Mouse (Mus musculus) embryonic facial prominence, embryonic 15.5 days (tissue): ENCODE measurements around the gene Cog3. TPM values are rescaled to one million over a fixed set of nuclear protein-coding genes. Genes with fewer than 3 reads are reported as not detected.

Experiments used
- ATAC-seq: fragments of 200-750 bp; cut with Nextera tagmentation; 2 replicates; pipeline ENCODE4 v1.8.0; 2017; ENCODE audit warnings: low read depth, moderate TSS enrichment; ENCODE audit not compliant: insufficient number of reproducible peaks, low FRiP score, low TSS enrichment
- H3K27ac ChIP-seq: fragments of 300-500 bp; sonication (generic); replicated peaks from 2 replicates; pipeline ENCODE4 v1.5.1; 2015; ENCODE audit warnings: mild to moderate bottlenecking, inconsistent platforms
- H3K27me3 ChIP-seq: fragments of 300-500 bp; sonication (generic); 2 replicates; pipeline ENCODE4 v1.6.1; 2015; ENCODE audit warnings: inconsistent platforms
- H3K36me3 ChIP-seq: fragments of 300-500 bp; sonication (generic); 2 replicates; pipeline ENCODE4 v1.6.1; 2015; ENCODE audit warnings: mild to moderate bottlenecking, inconsistent platforms
- H3K4me1 ChIP-seq: fragments of 300-500 bp; sonication (generic); 2 replicates; pipeline ENCODE4 v1.6.1; 2015; ENCODE audit warnings: inconsistent platforms
- H3K4me2 ChIP-seq: fragments of 300-500 bp; sonication (generic); replicated peaks from 2 replicates; pipeline ENCODE4 v1.6.1; 2015; ENCODE audit warnings: mild to moderate bottlenecking, inconsistent platforms
- H3K4me3 ChIP-seq: fragments of 300-500 bp; sonication (generic); replicated peaks from 2 replicates; pipeline ENCODE4 v1.5.1; 2015; ENCODE audit warnings: mild to moderate bottlenecking, inconsistent platforms
- H3K9ac ChIP-seq: fragments of 300-500 bp; sonication (generic); 2 replicates; pipeline ENCODE4 v1.6.1; 2015; ENCODE audit warnings: inconsistent platforms
- H3K9me3 ChIP-seq: fragments of 300-500 bp; sonication (generic); replicated peaks from 2 replicates; pipeline ENCODE4 v1.6.1; 2016; ENCODE audit warnings: inconsistent platforms
- WGBS: fragments of 180-500 bp; shearing (Covaris S2); methylation state at CpG from one replicate; pipeline ENCODE4 v1.1.7; 2015; 5-methylcytosine and 5-hydroxymethylcytosine counted together
- polyA plus RNA-seq: library from polyadenylated mRNA; unstranded; fragments of >200 nt; fragmentation: Nextera tagmentation; extraction: Ambion mirVana; gene quantifications from 2 replicates; pipeline ENCODE4 v1.2.1, GENCODE M21; 2015

Cog3 gene
- polyA plus RNA-seq, 1 experiment from 2014 or later = 20.8 TPM

DNA sequence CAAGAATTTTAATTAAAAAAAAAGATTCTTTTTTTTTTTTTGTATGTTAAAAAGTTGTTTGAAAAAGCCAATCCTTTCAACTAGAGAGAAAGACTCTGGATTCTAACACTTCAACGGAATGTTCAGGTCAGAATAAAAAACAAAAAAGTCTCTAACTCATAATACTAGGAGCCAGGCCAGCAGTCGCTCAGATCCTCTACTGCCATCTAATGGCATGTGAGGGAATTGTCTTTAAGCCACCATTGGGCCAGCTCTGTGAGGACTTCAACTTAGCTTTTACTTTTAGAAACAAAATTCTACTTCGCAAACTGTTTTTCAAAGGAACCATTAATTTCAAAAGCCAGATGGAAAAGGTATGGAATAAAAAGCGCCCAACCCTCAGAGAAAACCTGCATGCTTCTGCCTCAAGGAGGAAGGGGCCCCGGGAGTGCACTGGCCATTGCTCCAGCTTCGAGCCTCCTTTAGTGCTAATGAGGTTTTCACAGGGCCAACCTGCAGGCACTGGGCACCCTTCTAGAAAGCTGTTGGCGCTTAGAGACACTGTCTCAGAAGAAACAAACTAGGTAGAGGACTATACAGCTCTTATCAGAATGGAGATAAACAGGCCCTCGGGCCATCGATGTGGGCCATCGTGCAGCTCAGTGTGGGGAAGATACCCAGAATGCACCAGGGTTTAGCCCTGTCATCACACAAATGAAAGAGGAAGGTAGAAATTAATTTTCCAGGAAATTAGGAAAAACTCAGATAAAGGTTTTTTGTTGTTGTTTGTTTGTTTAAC is 6.9 kb upstream of the Cog3 start:
- WGBS = 61% methylated on average over 10 of the region's 10 CpGs
- Histone ChIP-seq H3K4me2 (no peak overlapping the region), H3K27me3 (no peaks in the 10 kb centered on the region), H3K9ac (no peak overlapping the region), H3K4me3 (no peak overlapping the region), H3K36me3 (no peaks in the 10 kb centered on the region), H3K27ac (no peak overlapping the region), H3K9me3 (no peaks in the 10 kb centered on the region), H3K4me1 (no peaks in the 10 kb centered on the region)
- ATAC-seq = no peak

DNA sequence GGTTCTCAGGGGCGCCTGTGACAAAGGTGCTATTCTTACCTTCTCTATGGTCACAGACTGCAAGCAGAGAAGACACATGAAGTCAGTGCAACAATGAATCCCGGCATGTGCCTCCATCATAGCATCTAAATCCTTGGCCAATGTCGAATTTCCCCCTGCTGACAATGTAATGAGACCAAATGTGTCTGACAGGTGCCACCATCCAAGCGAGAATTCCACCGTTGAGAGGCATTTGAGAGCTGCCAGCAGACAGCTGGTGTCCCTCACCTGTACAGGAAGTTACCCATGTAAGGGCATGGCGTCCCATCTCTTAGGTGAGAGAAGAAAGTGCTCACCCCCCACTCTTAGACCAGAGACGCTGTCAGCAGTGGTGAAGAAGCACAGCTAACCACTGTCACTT is 4.1 kb upstream of the Cog3 start:
- H3K4me3 ChIP-seq = no peak overlapping the region
- 73% methylated on average over 7 of the region's 7 CpGs for WGBS
- ATAC-seq = no peak

DNA sequence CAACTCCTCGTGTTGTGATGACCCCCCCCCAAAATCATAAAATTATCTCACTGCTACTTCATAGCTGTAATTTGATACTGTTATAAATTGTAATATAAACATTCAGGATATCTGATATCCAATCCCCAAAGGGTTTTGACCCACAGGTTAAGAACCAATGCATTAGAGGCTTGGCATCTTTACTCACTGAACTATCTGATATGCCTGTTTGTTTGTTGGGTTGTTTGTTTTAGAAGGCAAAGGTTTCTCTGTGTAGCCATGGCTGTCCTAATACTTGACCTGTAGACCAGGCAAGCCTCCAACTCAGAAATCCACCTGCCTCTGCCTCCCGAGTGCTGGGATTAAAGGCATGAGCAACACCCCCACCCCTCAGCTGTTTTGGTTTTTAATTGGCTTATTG is 3.5 kb upstream of the Cog3 start:
- WGBS = 72% methylated on average over 2 of the region's 2 CpGs
- no peak overlapping the region for H3K9ac ChIP-seq
- H3K27me3 ChIP-seq = no peaks in the 10 kb centered on the region
- H3K4me2 ChIP-seq = no peak overlapping the region
- peaks cover 7% of the 10 kb centered on the region for H3K4me1 ChIP-seq
- no peak overlapping the region for H3K4me3 ChIP-seq
- H3K27ac ChIP-seq = no peak overlapping the region
- no peaks in the 10 kb centered on the region for H3K36me3 ChIP-seq
- no peak for ATAC-seq
- H3K9me3 ChIP-seq = no peaks in the 10 kb centered on the region

More for the DNA sequence above, 4.1 kb upstream of the Cog3 start:
- Histone ChIP-seq H3K9ac (no peak overlapping the region), H3K36me3 (no peaks in the 10 kb centered on the region), H3K27ac (no peak overlapping the region), H3K27me3 (no peaks in the 10 kb centered on the region), H3K9me3 (no peaks in the 10 kb centered on the region), H3K4me1 (peaks cover 2% of the 10 kb centered on the region), H3K4me2 (no peak overlapping the region)

DNA sequence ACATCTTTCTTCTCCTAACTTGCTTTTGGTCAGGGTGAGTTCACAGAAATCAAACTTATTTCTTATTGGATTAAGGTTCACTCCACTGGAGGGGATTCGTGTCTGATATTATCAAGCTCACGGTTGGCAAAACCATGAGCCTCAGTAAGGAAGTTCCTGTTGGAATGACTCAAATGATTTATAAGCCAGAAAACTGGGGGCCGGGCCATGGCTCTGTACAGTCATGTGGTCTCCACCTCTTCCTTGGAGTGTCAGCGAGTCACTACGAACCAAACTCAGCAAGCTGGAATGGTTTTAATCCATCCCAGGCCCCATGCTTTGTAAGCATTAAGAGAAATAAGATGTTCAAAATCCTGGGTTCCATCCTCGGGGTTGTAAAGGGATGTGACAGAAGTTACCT is 2.7 kb upstream of the Cog3 start:
- Histone ChIP-seq H3K4me2 (no peak overlapping the region), H3K36me3 (no peaks in the 10 kb centered on the region), H3K27ac (no peak overlapping the region), H3K9ac (no peak overlapping the region), H3K4me1 (peaks cover 16% of the 10 kb centered on the region), H3K9me3 (no peaks in the 10 kb centered on the region), H3K27me3 (no peaks in the 10 kb centered on the region), H3K4me3 (no peak overlapping the region)
- 75% methylated on average over 6 of the region's 6 CpGs for WGBS
- ATAC-seq = no peak

DNA sequence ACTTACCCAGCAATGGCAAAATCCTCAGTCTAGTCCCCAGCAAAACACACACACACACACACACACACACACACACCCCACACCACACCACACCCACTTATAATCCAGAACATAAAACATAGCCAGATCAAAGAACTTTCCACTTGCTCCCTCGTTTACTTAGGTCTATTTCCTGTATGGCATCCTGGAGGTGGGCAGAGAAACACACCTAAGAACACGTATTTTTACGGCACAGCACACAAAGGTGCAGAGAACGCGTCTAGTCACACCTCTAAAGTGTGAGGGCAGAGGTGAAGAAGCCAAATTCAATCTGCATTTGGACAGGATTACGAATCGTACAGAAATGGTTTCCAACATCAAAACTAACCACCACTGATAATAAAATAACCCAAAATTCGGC is 1.1 kb downstream of the Cog3 start:
- peak overlapping the region; percentile 97 for H3K4me3 ChIP-seq
- H3K4me2 ChIP-seq = peak overlapping the region; percentile 79
- no peak for ATAC-seq
- H3K27me3 ChIP-seq = no peaks in the 10 kb centered on the region
- 58% methylated on average over 8 of the region's 8 CpGs for WGBS
- no peak overlapping the region; the same call in 1 of the 2 replicates for H3K9ac ChIP-seq
- no peaks in the 10 kb centered on the region for H3K9me3 ChIP-seq
- no peak overlapping the region for H3K27ac ChIP-seq
- H3K36me3 ChIP-seq = no peaks in the 10 kb centered on the region
- peaks cover 16% of the 10 kb centered on the region for H3K4me1 ChIP-seq

DNA sequence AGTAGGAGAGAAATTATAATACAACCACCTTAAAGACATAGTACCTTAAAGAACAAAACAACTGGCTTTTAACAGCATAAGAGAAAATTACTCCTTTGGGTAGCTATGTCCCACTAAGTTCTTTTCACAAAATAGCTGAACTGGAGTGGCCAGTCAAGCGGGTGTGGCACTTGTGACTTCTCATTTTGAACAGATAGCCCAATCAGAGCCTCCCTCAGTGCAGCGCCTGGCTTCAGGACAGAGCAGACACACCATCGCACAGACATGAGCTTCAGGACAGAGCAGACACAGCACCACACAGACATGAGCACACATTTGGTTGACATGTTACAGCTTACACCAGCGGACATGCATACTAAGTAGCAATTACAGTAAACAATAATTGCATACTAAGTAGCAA is 3.3 kb downstream of the Cog3 start:
- 84% methylated on average over 4 of the region's 4 CpGs for WGBS
- H3K36me3 ChIP-seq = peaks cover 8% of the 10 kb centered on the region; the same call in 1 of the 2 replicates

DNA sequence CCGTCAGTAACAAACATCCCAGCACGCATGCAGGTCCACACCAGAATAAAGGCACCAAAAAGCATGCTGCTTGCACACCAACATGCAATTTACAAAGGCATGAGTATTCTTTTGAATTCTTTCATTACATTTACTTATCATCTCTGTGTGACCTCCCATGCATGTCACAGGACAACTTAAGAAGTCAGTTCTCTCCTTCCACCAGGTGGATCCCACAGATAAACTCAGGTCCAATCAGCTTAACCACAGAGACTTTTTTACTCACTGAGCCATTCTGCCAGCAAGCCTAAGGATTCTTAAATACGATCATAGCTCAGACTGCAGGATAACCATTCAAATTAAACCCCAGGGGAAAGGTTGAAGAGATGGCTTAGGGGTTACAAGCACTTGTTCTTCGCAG is 5.2 kb downstream of the Cog3 start:
- H3K4me3 ChIP-seq = no peak overlapping the region
- 90% methylated on average over 4 of the region's 4 CpGs for WGBS
- ATAC-seq = no peak

More for the DNA sequence above, 3.3 kb downstream of the Cog3 start:
- no peak overlapping the region for H3K9ac ChIP-seq
- H3K27me3 ChIP-seq = no peaks in the 10 kb centered on the region
- H3K4me3 ChIP-seq = no peak overlapping the region
- H3K27ac ChIP-seq = no peak overlapping the region
- ATAC-seq = no peak
- no peaks in the 10 kb centered on the region for H3K9me3 ChIP-seq
- H3K4me1 ChIP-seq = peaks cover 16% of the 10 kb centered on the region
- no peak overlapping the region for H3K4me2 ChIP-seq

DNA sequence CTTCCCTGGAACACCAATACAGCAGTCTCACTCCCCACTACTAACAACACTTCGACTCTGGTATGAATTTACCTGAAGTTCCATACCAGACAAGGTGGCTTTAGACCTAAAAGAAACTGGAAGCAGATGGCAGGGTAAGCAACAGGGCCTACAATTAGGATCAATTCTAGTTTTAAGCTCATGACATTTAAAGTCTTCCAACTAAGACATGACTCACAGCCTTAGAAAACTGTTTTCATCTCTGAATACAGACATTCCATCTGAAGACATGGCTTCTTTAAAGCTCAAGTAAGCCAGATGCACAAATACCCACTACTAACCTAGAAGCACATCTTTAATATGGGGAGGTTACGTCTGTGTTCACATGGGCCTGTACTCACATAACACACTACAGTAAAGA is 6.4 kb downstream of the Cog3 start:
- Histone ChIP-seq H3K4me1 (peaks cover 10% of the 10 kb centered on the region), H3K4me3 (no peak overlapping the region), H3K9ac (no peak overlapping the region), H3K9me3 (no peaks in the 10 kb centered on the region), H3K27ac (no peak overlapping the region), H3K4me2 (no peak overlapping the region), H3K36me3 (peaks cover 18% of the 10 kb centered on the region), H3K27me3 (no peaks in the 10 kb centered on the region)
- WGBS = 89% methylated on average over 2 of the region's 2 CpGs
- ATAC-seq = no peak

More for the DNA sequence above, 5.2 kb downstream of the Cog3 start:
- H3K4me2 ChIP-seq = no peak overlapping the region
- peaks cover 16% of the 10 kb centered on the region for H3K4me1 ChIP-seq
- H3K9ac ChIP-seq = no peak overlapping the region
- H3K27ac ChIP-seq = no peak overlapping the region
- no peaks in the 10 kb centered on the region for H3K9me3 ChIP-seq
- peaks cover 14% of the 10 kb centered on the region; the same call in 1 of the 2 replicates for H3K36me3 ChIP-seq
- no peaks in the 10 kb centered on the region for H3K27me3 ChIP-seq

DNA sequence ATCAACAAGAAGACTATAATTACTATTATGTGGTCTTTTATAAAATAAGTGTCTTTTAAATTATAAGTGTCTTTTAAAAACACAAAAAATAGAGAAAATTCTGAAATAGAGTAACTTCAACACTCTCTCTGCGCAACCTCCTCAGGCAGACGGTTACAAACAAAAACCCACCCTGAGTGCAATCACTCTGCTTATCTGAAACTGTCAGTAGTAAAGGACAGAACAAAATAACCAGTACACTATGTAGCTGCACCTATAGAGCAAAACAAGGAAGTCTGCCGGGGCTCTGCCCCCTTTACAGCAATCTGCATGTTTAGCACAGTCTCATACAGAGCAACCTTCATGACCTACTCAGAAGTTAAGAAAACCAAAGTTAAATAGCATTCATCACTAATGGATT is 12.4 kb downstream of the Cog3 start:
- Histone ChIP-seq H3K27ac (no peak overlapping the region), H3K4me3 (no peak overlapping the region), H3K27me3 (no peaks in the 10 kb centered on the region), H3K4me2 (no peak overlapping the region), H3K9ac (no peak overlapping the region), H3K36me3 (peaks cover 46% of the 10 kb centered on the region), H3K9me3 (no peaks in the 10 kb centered on the region), H3K4me1 (no peaks in the 10 kb centered on the region)
- no peak for ATAC-seq
- 91% methylated on average over 3 of the region's 3 CpGs for WGBS

DNA sequence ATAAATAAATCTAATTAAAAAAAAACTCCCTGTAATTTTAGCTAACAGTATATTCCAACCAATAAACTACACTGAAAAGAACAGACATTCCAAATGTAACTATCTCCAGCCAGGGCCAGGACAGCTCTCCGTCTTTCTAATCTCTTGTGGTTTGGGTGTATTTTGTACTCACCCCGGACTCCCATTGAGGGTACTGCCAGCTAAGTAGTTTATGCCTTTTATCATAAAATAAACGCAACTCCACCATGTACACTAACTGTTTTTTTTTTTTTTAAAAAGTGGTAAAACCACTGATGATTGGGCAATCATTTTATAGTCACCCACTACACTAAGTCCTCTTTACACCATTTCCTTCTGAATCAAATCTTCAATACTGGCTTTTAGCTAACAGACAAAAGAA is 18.7 kb downstream of the Cog3 start:
- peaks cover 66% of the 10 kb centered on the region for H3K36me3 ChIP-seq
- 82% methylated on average over 3 of the region's 3 CpGs for WGBS

DNA sequence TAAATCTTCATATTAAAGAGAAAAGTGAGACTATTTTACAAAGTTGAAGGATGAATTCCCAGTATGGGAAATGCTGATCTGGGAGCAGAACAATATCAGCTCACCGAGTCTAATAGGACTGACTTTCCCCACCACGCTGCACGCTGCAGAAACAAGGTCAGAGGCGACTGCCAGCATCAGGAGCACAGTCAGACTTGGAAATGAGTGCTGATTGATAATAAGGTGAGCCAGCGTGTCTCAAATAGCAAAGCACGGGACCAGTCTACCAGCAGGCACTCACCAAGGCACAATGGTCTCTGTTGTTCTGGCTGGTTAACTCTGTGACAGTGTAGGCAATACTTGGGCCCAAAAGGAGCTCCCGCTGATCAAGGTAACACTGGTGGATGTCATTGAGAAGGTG is 21.7 kb downstream of the Cog3 start:
- Histone ChIP-seq H3K36me3 (peaks cover 74% of the 10 kb centered on the region), H3K4me3 (no peak overlapping the region), H3K27me3 (no peaks in the 10 kb centered on the region), H3K4me2 (no peak overlapping the region), H3K9me3 (no peaks in the 10 kb centered on the region), H3K4me1 (no peaks in the 10 kb centered on the region), H3K27ac (no peak overlapping the region), H3K9ac (no peak overlapping the region)
- ATAC-seq = no peak
- WGBS = 87% methylated on average over 7 of the region's 7 CpGs

More for the DNA sequence above, 18.7 kb downstream of the Cog3 start:
- no peaks in the 10 kb centered on the region for H3K4me1 ChIP-seq
- H3K9ac ChIP-seq = no peak overlapping the region
- H3K9me3 ChIP-seq = no peaks in the 10 kb centered on the region
- ATAC-seq = no peak
- no peak overlapping the region for H3K4me3 ChIP-seq
- no peak overlapping the region for H3K27ac ChIP-seq
- H3K4me2 ChIP-seq = no peak overlapping the region
- H3K27me3 ChIP-seq = no peaks in the 10 kb centered on the region

DNA sequence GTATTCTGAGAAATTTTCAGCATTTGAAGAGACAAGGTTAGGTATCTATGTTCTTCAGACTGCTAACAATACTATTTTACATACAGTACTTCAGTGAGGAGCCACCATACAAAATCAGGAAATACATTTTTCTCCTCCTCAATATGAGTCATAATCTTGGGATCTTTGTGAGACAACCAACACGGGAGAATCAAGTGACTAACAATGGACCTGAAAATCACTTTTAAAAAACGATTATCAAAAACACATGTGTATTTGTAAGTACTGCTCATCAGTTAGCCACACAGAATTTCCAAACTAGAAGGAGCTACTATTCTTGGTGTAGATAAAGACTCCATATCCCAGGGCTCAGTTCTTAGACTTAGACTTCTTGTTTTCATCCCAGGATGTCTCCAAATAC is 23.0 kb downstream of the Cog3 start:
- no peak for ATAC-seq
- no peaks in the 10 kb centered on the region for H3K27me3 ChIP-seq
- H3K27ac ChIP-seq = no peak overlapping the region
- H3K9ac ChIP-seq = no peak overlapping the region
- H3K9me3 ChIP-seq = no peaks in the 10 kb centered on the region
- no peaks in the 10 kb centered on the region for H3K4me1 ChIP-seq
- no peak overlapping the region for H3K4me3 ChIP-seq
- 51% methylated on average over 2 of the region's 2 CpGs for WGBS
- H3K36me3 ChIP-seq = peaks cover 70% of the 10 kb centered on the region
- no peak overlapping the region for H3K4me2 ChIP-seq
